Mouse (Mus musculus) bone marrow, adult 2 months (tissue): ENCODE results near the gene Pdik1l.

Experiments
- CTCF ChIP-seq: fragments of 200-500 bp; IDR thresholded peaks from 2 replicates; pipeline ENCODE4 v1.5.1; 2011; ENCODE audit warnings: low read length, control low read depth; ENCODE audit not compliant: control insufficient read depth, insufficient read depth
- POLR2A ChIP-seq: fragments of 200-500 bp; IDR thresholded peaks from 2 replicates; pipeline ENCODE4 v1.6.1; 2011; ENCODE audit warnings: low read depth, mild to moderate bottlenecking, control low read depth, low read length, borderline replicate concordance; ENCODE audit not compliant: control insufficient read depth

DNA sequence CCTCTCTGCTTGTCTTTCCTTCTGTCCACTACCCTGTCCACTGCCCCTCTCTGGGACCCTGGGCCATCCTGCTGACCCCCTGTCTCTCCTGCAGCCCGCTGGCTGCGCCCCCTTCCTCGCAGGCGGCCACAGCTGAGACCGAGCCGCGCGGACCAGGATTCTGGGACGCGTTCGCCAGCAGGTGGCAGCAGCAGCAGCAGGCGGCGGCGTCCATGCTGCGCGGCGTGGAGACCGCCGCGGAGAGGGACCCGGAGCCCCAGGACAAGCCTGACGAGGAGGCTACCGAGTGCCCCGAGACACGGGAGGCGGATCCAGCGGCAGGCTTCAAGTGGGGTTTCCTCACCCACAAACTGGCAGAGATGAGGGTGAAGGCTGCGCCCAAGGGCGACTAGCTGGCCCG is 38.0 kb downstream of the Pdik1l start:
- TF ChIP-seq POLR2A (no peak), CTCF (peak; percentile 71)
